ENCODE assay signal across 17 mouse cellular contexts in the genomic region with DNA sequence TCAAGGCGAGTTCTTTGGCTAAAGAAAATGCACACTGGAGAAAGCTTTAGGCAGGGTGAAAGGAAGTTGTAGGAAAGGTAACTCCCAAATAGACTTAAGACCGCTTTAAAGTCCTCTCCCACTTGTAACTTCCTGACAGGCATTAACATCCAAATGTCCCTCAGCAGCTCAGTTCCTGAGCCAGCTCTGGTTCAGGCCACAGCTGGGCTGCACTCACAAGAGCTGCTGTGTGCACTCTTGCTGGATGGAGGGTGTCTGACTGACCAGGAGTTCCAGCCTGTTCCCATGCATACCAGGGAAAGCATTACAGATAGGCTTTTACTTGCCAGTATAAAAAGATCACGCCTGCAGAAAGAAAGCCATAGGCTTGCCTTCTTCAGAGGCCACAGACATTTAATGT.
A peak's percentile ranks its signal among the peaks of the same experiment; 100 is the strongest.
DNase-seq lines count a peak whose midpoint lies in the region; ATAC-seq and TF ChIP-seq lines count a peak whose summit lies in the region.
"Had no signal": no experiment of that assay in that cellular context is flagged by ENCODE, and none has a peak within 500 bp of the region (broad histone marks: within the 10 kb centered on the region; RNA-seq: fewer than 3 reads in every experiment).

No protein-coding gene starts in this region.

- no peaks in the 10 kb centered on the region for H3K9me3 ChIP-seq in heart, embryonic 16.5 days (replicated peaks; ENCODE audit: control insufficient read depth, low read length)
- no peaks in the 10 kb centered on the region for H3K9me3 ChIP-seq in liver, embryonic 12.5 days (replicated peaks)
- no peaks in the 10 kb centered on the region for H3K9me3 ChIP-seq in E14TG2a.4 (ENCODE audit: low read length)
- H3K9me3 ChIP-seq: forebrain, embryonic 10.5 days had no signal

- no peak overlapping the region for H3K27ac ChIP-seq in heart, embryonic 16.5 days (ENCODE audit: low read length)
- H3K27ac ChIP-seq in liver, embryonic 12.5 days: no peak overlapping the region
- H3K27ac ChIP-seq: hindbrain, postnatal 0 days had no signal

- no peak for TF ChIP-seq CTCF in E14TG2a.4 (conservative IDR thresholded peaks at IDR 0.05; ENCODE audit: low read length)

- ATAC-seq in heart, embryonic 16.5 days (replicated peaks; ENCODE audit: extremely low read depth, insufficient read depth, low FRiP score): no peak
- ATAC-seq in liver, embryonic 12.5 days: no peak

- no peak for DNase-seq in heart, adult 8-10 months (ENCODE audit: low spot score)
- no peak for DNase-seq in liver
- DNase-seq in embryo, embryonic 10.5 days (ENCODE audit: low spot score): peak; percentile 18
- DNase-seq in cerebellum, postnatal 4 days (ENCODE audit: low spot score in 2 of 2): no peak
- DNase-seq in layer of hippocampus, adult 18-20 months (ENCODE audit: low spot score in 2 of 2): no peak
- DNase-seq: B cell, adult 2 months; cerebellum, postnatal 36 days; gastrocnemius, postnatal 14 days; kidney, adult 9 months; layer of hippocampus, postnatal 36 days; lung, adult 2 months; right cerebral cortex, adult 18-20 months had no signal

- H3K4me2 ChIP-seq in heart, embryonic 16.5 days (ENCODE audit: low read depth, low read length): peak overlapping the region; percentile 19
- peak overlapping the region; percentile 79 for H3K4me2 ChIP-seq in liver, embryonic 12.5 days

- no peaks in the 10 kb centered on the region for H3K36me3 ChIP-seq in heart, embryonic 16.5 days (ENCODE audit: control insufficient read depth, insufficient read depth)
- H3K36me3 ChIP-seq in liver, embryonic 12.5 days: no peaks in the 10 kb centered on the region
- H3K36me3 ChIP-seq in E14TG2a.4 (ENCODE audit: insufficient read depth, low read length): no peaks in the 10 kb centered on the region
- H3K36me3 ChIP-seq: forebrain, embryonic 10.5 days had no signal

- no peak overlapping the region for H3K9ac ChIP-seq in heart, embryonic 16.5 days (ENCODE audit: low read length)
- no peak overlapping the region for H3K9ac ChIP-seq in liver, embryonic 12.5 days

- no peaks in the 10 kb centered on the region for H3K27me3 ChIP-seq in heart, embryonic 16.5 days (ENCODE audit: control insufficient read depth, insufficient read depth, low read length)
- H3K27me3 ChIP-seq in liver, embryonic 12.5 days (replicated peaks): no peaks in the 10 kb centered on the region
- H3K27me3 ChIP-seq in E14TG2a.4 (ENCODE audit: insufficient read depth, low read length): no peaks in the 10 kb centered on the region

- H3K4me1 ChIP-seq in heart, embryonic 16.5 days (ENCODE audit: control insufficient read depth, insufficient read depth, low read length): peaks cover 3% of the 10 kb centered on the region; the same call in 1 of the 2 replicates
- H3K4me1 ChIP-seq in liver, embryonic 12.5 days: peaks cover 44% of the 10 kb centered on the region
- H3K4me1 ChIP-seq in E14TG2a.4 (replicated peaks; ENCODE audit: low read depth, low read length): peaks cover 61% of the 10 kb centered on the region

- 42% methylated on average over 3 of the region's 3 CpGs for WGBS in heart, embryonic 16.5 days
- WGBS in liver, embryonic 12.5 days (ENCODE audit: insufficient replicate concordance): 36% methylated on average over 3 of the region's 3 CpGs

- H3K4me3 ChIP-seq in heart, embryonic 16.5 days (ENCODE audit: low read length): no peak overlapping the region
- no peak overlapping the region for H3K4me3 ChIP-seq in liver, embryonic 12.5 days
- H3K4me3 ChIP-seq in E14TG2a.4 (replicated peaks; ENCODE audit: low read length): peak overlapping the region; percentile 51
